Mouse (Mus musculus): ENCODE results near the gene Arid1a.

Gene Arid1a

DNA sequence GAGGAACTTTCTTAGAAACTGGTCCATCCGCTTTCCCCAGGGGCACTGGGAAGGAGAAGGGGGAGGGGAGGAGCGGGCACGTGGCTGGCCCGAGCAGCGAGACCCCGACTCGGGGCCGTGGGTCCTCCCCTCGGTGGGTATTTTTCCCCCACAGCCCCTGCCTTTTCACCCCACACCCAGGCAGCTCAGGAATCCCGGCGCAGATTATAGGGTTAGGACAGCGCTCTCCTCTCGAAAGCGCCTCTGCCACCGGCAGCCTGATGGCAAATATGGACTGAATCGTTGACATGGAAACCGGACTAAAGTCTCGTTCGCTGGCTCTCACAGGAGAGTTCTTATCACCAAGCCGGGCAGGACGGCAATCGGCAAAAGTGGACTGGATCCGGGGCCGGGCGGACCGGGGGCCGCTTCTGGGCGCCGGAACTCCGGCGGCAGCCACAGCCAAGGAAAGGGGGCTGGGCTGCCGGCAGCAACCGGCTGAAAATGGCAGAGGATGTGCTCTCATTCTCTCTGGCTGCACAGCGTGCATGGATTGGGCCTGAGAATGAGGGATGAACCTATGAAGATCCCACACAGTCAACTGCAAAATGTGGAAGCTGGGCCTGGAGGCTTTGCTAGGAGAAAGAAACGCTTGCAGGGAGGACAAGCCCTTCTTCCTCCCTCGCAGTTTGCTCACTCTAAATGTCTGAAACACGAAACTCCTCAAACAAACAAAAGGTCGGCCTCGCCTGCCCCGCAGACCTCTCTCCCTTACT lies at the start of gene Arid1a:
TSS of gene Arid1a (minus strand) at position 256 of the 755 bp plus-strand sequence.
- peak; percentile 96 for DNase-seq

DNA sequence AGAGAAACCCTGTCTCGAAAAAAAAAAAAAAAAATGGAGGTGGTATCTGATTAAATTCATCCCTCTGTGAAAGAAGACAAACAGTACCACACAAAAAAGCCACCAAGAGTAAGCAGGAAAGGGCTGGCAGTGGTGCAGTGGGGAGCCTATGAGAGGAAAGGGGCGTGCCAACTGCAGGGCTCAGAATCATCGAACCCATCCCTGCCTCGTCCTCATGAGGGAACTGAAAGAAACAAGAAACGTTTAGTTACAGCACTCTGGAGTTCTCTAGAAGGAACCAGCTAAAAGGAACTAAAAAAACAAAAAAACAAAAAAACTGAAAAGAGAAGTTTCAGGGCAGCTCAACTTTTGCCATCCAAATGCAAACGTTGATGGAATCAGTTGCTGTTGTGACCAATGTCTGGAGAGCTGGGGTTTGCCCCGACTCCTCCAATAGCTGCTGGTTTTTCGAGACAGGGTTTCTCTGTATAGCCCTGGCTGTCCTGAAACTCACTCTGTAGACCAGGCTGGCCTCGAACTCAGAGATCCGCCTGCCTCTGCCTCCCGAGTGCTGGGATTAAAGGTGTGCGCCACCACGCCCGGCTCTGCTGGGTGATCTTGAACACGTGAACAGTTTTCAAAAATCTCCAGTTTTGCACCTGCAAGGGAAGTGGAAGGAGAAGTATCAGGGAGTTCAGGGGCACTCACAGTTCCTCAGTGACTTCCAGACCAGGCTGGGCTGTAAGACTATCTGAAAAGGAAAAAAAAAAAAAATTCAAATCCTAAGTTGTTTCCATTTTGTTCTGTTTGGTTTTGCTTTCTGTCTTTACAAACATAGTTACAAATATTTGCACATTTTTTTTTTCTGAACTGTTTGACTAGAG lies 48.1 kb upstream of the Arid1a start:
- DNase-seq: no peak

DNA sequence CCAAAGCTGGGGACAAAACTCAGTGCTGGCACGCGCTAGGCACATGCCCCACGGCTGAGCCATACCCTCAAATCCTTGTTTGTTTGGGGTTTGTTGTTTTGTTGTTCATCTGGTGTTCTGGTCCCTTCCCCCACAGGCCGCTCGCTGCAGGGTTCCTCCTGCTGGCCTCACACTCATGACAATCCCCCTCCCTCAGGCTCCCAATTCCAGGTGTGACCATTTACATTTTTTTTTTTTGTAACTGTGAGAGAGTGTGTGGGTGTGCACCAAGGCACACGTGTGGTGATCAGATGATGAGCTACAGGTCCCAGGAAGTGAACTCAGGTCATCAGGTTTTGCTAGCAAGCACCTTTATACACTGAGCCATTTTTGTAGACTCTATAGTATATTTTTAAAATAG lies 44.0 kb upstream of the Arid1a start:
- DNase-seq: no peak

DNA sequence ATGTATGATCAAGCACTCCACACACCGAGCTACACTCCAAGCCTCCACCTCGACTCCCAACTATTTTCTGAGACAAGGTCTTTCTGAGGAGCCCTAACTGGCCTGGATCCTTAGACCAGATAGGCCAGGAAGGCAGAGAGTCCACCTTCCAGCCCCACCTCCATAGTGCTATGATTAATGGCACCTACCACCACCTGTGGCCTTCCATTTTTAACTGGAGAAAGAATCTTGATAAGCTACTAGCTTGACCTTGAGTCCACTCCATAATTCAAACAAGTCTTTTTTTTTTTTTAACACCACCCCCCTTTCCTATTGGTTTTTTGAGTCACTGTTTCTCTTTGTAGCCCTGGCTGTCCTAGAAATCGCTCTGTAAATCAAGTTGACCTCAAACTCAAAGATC lies 36.7 kb upstream of the Arid1a start:
- no peak for DNase-seq

DNA sequence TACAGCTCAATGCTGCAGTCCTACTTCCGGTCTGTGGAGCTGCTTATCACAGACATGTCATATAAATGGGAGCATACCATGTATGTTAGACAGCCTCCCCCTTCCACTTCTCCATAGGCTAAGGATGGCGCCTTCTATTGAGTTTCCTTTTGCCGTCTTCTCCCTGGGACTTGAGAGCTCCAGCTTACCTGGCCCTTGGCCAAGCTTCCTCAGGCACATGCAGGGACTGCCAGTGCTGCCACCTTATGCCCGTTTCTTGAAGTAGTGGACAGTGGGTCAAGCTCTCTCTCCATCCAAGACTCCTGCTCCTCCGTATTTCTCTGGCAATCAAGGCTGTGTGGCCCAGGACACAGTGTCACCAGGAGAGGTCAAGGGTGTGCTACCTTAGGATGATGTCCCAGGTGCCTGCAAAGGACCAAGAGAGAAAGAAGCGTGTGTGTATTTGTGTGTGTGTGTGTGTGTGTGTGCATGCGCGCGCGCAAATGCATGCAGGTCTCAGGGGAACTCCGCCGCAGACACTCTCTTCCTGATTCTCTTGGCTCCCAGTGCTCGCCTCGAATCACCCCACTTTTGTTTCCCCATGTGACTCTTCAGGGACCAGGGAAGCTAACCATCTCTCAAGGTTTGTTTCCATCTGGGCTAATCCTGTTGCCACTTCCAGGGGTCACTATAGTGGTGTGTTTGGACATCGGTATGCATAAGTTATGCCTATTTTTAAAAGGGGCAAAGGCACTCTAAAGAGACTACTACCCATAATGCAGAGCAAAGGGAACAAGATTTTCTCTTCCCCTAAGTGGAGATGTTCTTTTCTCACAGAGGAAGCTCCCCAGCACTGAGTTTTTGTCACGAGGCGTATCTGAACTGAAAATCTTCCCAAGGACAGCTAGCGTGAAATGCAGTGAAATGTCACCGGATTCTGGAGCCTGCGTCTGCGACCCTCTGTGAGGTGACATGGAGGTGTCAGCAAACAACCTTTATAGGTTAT lies 18.3 kb upstream of the Arid1a start:
- DNase-seq: peak; percentile 96 to 97

DNA sequence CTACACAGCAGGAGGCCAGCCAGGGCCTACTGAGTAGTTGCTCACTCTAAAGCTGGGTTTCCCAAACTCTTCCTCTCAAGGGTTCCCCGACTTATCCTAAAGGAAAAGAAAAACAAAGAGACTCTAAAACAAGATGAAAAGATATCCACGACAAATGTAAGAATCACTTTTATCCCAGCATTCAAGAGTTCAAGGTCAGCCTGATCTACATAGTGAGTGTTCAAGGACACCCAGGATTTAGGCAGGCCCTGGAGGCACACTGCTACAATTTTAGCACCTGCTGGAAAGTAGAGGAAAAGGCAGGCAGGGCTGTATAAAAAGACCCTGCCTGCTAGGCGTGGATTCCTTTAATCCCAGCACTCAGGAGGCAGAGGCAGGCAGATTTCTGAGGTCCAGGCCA lies 12.6 kb upstream of the Arid1a start:
- no peak for DNase-seq

DNA sequence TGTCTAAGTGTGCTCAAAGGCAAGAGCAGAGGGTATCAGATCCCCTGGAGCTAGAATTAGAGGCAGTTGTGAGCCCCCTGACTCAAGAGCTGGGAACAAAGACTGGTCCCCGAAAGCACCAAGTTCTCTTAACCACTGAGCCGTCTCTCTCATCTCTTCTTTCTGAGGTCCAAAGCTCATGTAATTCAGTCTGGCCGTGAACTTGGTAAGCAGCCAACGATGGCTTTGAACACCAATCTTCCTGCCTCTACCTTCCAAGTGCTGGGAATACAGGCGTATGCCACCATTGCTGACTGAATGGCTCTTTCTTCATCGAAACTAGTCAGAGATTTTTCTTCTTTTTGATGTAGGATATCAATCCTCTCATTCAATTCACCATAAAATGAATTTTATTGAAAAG lies 6.5 kb upstream of the Arid1a start:
- peak; percentile 35 to 66 for DNase-seq

DNA sequence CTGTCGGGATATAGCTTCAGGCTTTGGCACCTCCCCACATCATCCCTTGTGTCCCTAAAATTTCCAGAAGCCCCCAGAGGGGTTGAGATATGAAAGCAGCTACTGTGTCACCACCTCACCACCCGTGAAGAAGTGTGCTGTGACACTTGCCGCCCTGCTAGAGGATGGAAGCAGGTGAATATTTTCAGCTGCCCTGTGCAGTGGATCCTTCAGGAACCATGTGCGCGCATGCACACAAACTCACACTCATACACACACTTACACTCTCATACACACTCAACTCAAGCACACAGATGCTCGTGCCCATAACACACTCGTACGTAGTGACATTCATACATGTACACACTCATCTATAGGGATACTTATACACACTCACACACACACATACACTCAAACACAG lies 3.1 kb upstream of the Arid1a start:
- DNase-seq: no peak

DNA sequence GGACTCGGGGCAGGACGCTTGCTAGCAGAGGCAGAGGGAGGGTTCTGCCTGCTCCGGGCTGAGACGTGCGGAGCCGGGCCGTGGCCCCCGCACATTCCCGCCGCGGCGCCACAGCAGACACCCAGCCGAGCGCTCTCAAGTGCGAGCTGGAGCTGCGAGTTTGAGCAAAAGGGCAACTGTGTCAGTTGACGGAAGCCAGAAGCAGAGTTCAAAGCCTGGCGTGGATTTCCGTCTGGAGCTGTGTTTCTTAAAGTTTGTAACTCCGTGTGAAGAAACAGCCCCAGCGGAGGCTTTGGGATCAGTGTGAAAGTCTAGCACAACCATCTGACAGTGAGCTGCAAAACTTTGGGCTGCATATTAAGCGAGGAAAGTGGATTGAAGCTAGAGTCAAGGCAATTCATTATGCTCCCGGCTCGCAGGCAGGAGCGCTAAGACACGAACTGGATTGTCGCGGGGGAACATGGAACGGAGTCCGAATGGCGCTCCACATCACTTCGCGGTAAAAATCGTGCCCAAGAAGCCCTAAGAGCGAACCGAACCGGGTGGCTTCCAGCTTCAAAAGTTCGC lies 783 bp upstream of the Arid1a start:
- DNase-seq: peak; percentile 90 to 92

DNA sequence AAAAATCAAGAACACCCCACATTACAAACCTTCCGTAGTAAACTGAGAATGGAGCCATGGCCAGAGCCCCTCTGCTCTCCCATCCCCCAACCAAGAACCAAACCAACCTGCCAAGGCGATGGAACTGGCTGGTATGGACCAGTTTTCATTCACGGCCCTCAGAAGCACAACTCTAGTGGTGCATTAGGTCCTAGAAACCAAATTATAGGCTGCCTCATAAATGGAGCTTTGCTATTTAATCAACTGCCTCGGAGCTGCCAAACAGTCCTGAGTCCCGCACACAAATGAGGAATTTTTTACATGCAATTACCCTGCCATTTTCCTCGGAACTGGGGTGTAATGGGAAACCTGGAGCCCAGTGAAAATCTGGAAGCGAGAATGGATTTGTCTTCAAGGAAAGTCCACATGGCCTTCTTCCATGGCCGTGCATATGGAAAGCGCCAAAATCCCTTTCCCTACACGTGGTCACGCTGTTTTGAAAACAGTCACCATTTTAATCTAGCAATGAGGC lies 653 bp downstream of the Arid1a start:
- no peak for DNase-seq

DNA sequence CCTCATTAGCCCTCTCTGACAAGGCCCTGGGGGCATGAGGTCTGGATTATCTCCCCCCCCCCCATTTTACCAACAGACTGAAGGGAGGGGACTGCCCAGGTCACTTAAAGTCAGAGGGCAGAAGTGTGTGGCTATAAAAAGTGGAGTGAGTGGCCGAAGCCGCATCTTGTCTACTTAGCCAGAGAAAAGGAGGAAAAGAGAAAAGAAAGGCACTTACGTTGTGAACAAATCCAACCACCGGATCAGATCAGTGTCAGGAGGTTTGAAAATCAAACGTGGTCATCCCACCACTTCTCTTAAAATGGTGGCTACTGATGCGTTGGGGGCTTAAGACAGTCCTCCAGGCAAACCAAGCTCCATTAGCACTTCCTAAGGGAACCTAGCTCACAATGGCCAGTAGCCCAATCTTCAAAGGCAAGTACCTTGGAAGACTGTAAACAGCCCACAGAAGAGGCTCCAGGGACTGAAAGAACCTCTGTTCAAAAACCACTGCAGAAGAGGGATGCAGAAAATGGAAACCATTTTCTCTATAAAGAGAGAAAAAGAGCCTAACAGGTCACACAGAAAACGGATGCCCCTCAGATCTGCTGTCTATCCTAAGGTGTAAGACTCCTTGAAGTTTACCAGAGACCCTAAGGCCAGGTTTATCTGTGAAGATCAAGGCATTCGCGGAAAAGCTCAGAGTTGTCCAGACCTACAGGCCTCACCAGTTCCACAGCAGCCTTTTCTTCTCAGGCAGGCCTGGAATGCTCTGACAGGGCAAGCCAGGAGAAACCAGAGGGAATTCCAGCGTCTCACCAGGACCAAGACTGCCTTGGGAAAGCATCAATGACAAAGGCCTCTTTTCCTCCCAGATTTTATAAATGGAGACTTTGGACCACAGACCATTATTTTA lies 1.5 kb downstream of the Arid1a start:
- no peak for DNase-seq

DNA sequence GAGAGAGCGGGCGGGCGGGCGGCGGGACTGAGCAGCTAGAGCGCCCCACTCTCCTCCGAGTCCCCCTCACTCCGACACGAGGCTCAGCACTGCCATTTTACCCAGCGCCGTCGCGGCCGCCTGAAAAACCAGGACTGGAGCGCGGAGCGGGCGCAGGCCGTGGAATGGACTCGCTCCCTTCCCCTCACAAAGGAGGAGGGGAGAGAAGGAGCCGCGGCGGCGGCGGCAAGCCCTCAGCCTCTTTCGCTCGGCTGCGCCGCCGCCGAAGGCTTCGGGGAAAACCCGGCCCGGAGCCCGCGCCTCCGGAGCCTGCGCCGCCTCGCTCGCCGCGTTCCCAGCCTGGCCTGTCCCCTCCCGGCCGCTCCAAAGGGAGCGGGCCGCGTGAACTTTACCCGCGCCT lies 2.3 kb downstream of the Arid1a start:
- DNase-seq: peak; percentile 97 to 98

DNA sequence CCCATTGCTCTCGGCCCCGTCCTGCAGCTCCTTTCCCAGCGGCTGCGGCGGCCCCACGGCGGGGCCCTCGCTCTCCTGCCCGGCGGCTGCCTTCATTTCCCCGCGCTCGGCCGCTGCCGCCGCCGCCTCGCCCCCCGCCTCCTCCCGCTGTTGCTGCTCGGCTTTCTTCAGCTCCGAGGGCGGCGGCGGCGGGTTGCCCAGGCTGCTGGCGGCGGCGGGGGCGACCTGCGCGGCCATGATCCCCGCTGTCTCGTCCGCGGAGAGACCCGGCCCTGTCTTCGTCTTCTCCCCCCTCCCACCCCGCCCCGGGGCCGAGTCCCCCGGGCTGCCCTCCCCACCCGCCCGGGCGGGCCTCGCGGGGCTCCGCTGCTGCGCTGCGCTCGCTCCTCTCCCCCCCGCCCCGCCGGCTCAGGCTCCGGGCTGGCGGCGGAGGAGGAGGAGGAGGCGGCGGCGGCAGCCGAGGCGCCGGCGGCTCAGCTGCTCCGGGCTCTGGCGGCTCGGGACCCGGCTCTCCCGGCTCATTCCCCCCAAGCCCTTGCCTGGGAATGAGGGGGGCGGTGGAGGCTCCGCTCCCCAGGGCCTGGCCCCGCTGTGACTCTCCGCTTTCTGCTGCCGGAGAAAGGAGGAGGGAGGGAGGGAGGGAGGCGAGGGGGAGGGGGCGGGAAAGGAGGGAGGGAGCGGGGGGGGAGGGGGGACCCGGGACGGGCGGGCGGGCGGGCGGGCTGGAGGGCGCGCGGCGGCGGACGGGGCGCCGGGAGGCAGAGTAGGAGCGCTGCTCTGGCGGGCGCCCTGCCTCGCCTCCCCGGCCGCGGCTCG lies 3.0 kb downstream of the Arid1a start:
- DNase-seq: peak; percentile 67 to 75

DNA sequence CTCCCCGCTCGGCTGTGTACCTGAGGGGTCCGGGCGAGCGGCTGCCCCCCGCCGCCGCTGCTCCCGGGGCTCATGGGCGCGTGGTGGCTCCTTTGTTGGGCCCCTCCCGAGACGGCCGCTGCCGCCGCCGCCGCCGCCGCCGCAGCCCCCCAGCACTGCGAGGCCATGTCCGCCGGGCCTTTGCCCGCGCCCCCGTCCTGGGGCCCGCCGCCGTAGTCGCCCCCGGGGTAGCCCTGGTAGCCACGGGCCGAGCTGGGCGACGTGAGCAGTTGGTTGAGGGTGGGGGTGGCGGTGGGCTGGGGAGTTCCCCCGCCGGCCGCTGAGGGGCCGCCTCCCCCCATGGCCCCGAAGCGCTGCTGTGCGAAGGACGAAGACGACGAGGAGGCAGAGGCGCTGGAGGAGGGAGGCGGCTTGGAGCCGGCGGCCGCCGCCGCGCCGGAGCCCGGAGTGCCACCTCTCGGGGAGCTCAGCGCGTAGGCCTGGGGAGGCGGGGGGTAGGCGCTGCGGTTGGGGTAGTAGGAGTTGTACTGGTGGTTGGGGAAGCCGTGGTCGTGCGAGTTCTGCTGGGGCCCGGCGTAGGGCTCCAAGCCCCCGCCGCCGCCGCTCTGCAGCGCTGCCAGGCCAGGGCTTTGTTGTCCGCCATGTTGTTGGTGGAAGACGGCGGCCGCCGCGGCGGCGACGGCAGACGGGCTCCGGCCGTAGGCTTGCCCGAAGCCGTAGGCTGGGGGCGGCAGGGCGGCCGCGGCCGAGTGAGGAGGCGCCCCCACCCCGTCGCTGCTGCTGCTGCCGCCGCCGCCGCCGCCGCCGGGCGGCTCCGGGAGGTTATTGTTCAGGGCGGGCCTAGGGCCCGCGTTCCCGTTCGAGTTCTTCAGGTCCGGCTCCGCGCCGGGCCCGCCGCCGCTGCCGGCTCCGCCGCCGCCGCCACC lies 3.9 kb downstream of the Arid1a start:
- peak; percentile 27 to 67 for DNase-seq

DNA sequence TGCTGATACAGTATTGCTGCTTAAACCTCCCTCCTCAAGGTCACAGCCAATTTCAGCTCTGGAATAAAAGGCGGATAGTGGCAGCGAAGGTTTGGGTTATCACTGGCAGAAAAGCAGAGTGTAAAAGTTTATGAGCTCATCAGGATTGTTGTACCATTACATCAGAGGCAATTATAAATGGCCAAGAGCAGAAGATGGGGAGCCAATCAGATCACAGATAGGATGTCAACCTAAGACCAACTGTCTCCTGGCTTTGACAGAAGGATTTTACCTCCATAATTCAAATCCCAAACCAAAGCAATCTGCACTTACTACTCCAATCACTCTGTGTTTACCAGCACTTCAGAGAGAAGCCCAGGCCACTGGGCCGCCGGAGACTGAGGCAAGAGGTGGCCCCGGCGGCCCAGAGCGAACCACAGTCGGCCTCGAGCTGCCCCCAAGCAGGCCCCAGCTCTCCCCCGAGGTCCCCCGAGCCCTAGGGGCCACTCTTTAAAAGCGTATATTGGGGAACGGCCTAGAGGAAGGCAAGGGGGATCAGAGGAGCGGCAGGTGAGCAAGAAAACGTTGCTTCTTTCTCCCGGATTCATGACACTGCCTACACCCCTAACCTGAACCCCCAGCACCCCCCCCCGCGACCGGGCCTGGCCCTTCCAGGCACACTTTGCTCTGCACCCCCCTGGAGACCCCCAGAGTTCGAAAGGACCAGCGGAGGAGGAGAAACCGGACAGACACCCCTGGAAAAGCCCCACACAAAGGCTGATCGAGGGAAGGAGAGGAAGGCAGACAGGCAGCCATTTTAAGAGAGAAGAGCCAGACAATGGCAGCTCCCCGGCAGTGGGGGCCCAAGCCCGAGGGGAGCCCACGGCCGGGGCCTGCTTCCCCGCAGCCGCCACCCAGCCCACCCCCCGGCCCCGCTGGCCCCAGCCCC lies 4.8 kb downstream of the Arid1a start:
- peak; percentile 52 to 76 for DNase-seq

DNA sequence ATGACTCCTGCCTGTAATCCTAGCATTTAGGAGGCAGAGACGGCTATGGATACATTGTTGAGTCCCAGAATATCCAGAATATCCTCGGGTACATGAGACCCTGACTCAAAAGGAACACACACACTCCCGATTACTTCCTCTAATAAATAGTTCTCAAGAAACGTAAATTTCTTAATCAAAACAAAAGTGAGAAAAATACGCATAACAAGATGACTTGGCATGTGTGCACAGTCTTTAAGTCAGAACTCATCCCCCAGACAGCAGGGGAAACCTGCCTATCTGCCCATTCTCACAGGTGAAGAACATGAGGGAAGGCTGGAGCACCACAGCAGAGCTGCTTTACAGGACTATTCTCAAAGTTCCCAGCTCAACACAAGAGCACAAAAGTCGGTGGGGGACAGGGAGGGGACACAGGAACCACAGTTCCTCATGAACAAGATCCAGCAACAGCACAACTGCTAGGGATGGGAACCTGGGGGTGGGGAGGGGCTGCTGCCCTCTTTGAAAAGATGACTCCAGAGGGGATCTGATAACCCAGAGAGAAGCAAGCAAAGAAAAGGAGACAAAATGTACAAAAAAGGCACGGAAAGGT lies 6.3 kb downstream of the Arid1a start:
- DNase-seq: no peak

DNA sequence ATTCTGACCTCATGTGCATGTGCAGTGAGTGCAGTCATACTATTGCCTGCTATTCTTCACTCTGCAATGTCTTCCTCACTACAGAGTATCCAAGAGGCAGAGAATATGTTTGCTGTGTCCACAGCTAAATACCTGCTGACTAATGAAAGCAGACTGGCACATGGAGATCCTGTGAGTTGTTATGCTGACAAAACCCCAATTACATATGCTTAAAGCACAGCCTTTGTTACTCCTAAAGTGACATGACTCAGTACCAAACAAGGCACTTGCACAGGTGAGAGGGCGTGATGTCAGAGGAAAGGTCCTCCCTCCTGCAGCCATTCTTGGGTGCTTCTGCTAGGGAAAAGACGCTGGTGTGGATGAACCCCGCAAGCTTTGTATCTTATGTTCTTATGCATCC lies 21.3 kb downstream of the Arid1a start:
- DNase-seq: no peak

DNA sequence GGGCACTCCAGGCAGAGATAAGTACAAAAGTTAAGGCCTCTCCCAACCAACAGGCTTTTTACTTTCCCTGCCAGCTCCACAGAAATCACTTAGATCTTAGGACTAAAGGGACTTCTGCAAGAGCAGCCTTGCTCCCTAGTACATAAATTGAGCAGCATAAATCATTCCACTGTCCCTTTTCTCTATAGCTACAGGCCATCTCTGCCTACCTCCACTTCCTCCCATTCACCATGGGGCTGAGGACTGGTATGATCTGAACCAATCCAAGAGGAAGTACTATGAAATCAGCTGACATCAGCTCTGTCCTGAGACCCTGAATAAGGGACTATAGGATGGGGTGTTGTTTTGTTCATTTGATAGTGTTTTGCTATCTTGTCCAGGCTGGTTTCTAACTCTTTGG lies 26.4 kb downstream of the Arid1a start:
- no peak for DNase-seq
